Mouse (Mus musculus) myocyte (in vitro differentiated cells): ENCODE results near the gene Tex22. TPM values are rescaled to one million over a fixed set of nuclear protein-coding genes. Genes with fewer than 3 reads are reported as not detected.
A peak's percentile ranks its signal among the peaks of the same experiment; 100 is the strongest.

Experiments used
- H3K27me3 ChIP-seq: one replicate; pipeline ENCODE4 v1.6.1; 2011; ENCODE audit not compliant: control insufficient read depth, insufficient read depth, insufficient read length
- H3K36me3 ChIP-seq: one replicate; pipeline ENCODE4 v1.6.1; 2011; ENCODE audit not compliant: control insufficient read depth, insufficient read depth
- H3K4me2 ChIP-seq: one replicate; pipeline ENCODE4 v1.6.1; 2011; ENCODE audit warnings: low read depth, control low read depth
- H3K4me3 ChIP-seq: one replicate; pipeline ENCODE4 v1.5.1; 2011; ENCODE audit warnings: mild to moderate bottlenecking, control low read depth, moderate library complexity
- H3K79me2 ChIP-seq: one replicate; pipeline ENCODE4 v1.6.1; 2011; ENCODE audit not compliant: control insufficient read depth, insufficient read depth
- H3ac ChIP-seq: one replicate; pipeline ENCODE4 v1.6.1; 2011; ENCODE audit not compliant: control insufficient read depth, insufficient read length
- CEBPB ChIP-seq: IDR thresholded peaks from 2 replicates; pipeline ENCODE4 v1.6.1; 2011; ENCODE audit warnings: mild to moderate bottlenecking, moderate library complexity; ENCODE audit not compliant: poor library complexity, insufficient read depth, severe bottlenecking
- E2F4 ChIP-seq: IDR thresholded peaks from one replicate; pipeline ENCODE4 v1.6.1; 2011; ENCODE audit warnings: mild to moderate bottlenecking, control low read depth, moderate library complexity; ENCODE audit not compliant: insufficient read depth
- MAX ChIP-seq: IDR thresholded peaks from one replicate; pipeline ENCODE4 v1.6.1; 2011; ENCODE audit warnings: low read depth, mild to moderate bottlenecking, control low read depth
- MYOD1 ChIP-seq, 3 experiments: IDR thresholded peaks; one replicate each; pipeline ENCODE4 v1.6.1; 2011; ENCODE audit warnings: control low read depth in 2 of 3, low read depth in 2 of 3, mild to moderate bottlenecking in 2 of 3, moderate library complexity in 1 of 3; ENCODE audit not compliant: insufficient read length in 2 of 3, control insufficient read depth in 1 of 3
- MYOG ChIP-seq, 3 experiments: IDR thresholded peaks; one replicate each; pipeline ENCODE4 v1.6.1; 2011; ENCODE audit warnings: control low read depth in 2 of 3, low read depth in 2 of 3, mild to moderate bottlenecking in 2 of 3; ENCODE audit not compliant: insufficient read length in 2 of 3, control insufficient read depth in 1 of 3, insufficient read depth in 1 of 3
- POLR2A ChIP-seq: IDR thresholded peaks from one replicate; pipeline ENCODE4 v1.6.1; 2011; ENCODE audit warnings: low read depth, mild to moderate bottlenecking, control low read depth, moderate library complexity; ENCODE audit not compliant: insufficient read length
- POLR2AphosphoS2 ChIP-seq: IDR thresholded peaks from one replicate; pipeline ENCODE4 v1.6.1; 2011; ENCODE audit warnings: low read depth, control low read depth; ENCODE audit not compliant: insufficient read length
- REST ChIP-seq: IDR thresholded peaks from one replicate; pipeline ENCODE4 v1.6.1; 2011; ENCODE audit warnings: mild to moderate bottlenecking, control low read depth, moderate library complexity; ENCODE audit not compliant: insufficient read depth, insufficient read length
- SRF ChIP-seq: IDR thresholded peaks from one replicate; pipeline ENCODE4 v1.6.1; 2011; ENCODE audit warnings: low read depth; ENCODE audit not compliant: control insufficient read depth, insufficient read length
- TCF12 ChIP-seq: IDR thresholded peaks from one replicate; pipeline ENCODE4 v1.6.1; 2011; ENCODE audit warnings: mild to moderate bottlenecking, control low read depth; ENCODE audit not compliant: poor library complexity, insufficient read depth, severe bottlenecking
- TCF3 ChIP-seq: IDR thresholded peaks from one replicate; pipeline ENCODE4 v1.6.1; 2011; ENCODE audit warnings: low read depth, control low read depth; ENCODE audit not compliant: insufficient read length
- USF1 ChIP-seq: IDR thresholded peaks from one replicate; pipeline ENCODE4 v1.6.1; 2011; ENCODE audit warnings: low read depth, mild to moderate bottlenecking, control low read depth, moderate library complexity
- polyA plus RNA-seq: library from polyadenylated mRNA; unstranded; fragments of >200 nt; fragmentation: generic; extraction: Trizol; gene quantifications from one replicate; pipeline ENCODE4 v1.2.1, GENCODE M21; 2012; ENCODE audit warnings: missing spikeins

Gene Tex22
- polyA plus RNA-seq, 1 experiment: 0.11 TPM

DNA sequence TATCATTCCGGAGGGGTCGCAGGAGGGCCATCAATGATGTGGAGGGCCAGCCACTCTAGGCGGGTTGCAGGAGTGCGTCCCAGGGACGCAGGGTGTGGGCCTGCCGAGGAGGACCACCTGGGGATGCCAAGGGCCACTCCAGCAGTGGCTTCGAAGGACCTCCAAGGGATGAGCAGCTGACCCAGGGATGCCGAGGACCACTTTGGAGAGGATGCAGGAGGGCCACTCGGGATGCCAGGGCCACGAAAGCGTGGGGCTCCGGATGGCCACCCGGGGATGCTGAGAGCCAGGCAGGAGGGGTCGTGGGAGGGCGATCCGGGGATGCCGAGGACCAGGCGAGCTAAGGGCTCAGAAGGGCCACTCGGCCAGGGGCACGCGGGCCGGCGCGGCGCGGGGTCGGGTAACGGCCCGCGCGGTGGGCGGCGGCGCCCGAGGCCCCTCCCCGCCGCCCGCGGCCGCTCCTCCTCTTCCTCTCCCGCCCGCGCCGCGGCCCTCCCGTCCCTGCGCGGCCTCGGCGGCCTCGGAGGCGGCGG is 23.5 kb downstream of the Tex22 start, which contains the start of gene Mta1:
Gene Mta1, plus strand, starts transcription at position 530 of the 533 bp plus-strand sequence.
- Histone ChIP-seq H3K79me2 (peaks cover 40% of the 10 kb centered on the region), H3K4me2 (peak within 1 kb of the TSS; percentile 94), H3K27me3 (no peaks in the 10 kb centered on the region), H3K4me3 (peak within 1 kb of the TSS; percentile 32), H3ac (peak within 1 kb of the TSS; percentile 95), H3K36me3 (no peaks in the 10 kb centered on the region)
- TF ChIP-seq E2F4 (no peak), POLR2AphosphoS2 (peak; percentile 69), MAX (no peak), TCF3 (no peak), CEBPB (no peak), SRF (no peak), MYOD1 (IDR thresholded peaks at IDR 0.05; ENCODE audit: control insufficient read depth in 1 of 3, insufficient read length in 2 of 3, low read depth in 2 of 3) (no peak), TCF12 (no peak), REST (no peak), USF1 (no peak), MYOG (IDR thresholded peaks at IDR 0.05; ENCODE audit: control insufficient read depth in 1 of 3, insufficient read depth in 1 of 3, insufficient read length in 2 of 3, low read depth in 2 of 3) (no peak), POLR2A (peak; percentile 84)

DNA sequence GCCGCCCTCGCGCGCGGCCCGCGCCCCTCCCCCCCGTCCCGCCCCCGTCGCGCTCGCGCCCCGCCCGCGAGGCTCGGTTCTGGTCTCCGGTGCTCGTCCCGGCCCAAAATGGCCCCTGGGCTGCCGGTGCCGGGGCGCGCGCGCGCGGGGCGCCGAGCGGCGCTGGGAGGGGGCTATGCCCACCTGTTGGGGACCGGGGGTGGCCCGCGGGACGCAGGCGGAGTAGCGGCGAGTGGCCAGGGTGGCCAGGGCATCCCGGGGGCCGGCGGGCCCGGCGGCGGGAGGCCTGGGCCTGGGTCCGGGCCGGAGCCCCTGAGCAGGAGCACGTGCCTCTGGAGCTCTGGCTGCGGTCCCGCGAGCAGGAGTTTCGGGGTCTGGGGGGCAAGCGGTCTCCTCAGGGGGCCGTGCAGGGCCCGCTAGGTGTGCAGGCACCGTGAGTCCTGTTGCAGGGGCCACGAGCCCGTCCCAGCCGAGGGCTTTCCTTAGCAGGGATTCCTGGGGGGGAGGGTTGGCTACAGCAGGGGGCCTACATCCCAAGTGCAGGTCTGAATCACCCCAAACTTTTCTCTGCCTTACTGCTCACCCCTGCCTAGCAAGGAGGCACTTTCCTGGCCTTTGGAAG is 24.3 kb downstream of the Tex22 start:
- Histone ChIP-seq H3ac (peak overlapping the region; percentile 95), H3K4me2 (peak overlapping the region; percentile 94)
- TF ChIP-seq SRF (no peak), POLR2A (no peak), CEBPB (no peak), E2F4 (no peak), MAX (no peak), USF1 (no peak), REST (no peak), MYOG (IDR thresholded peaks at IDR 0.05; ENCODE audit: control insufficient read depth in 1 of 3, insufficient read depth in 1 of 3, insufficient read length in 2 of 3, low read depth in 2 of 3) (no peak), MYOD1 (IDR thresholded peaks at IDR 0.05; ENCODE audit: control insufficient read depth in 1 of 3, insufficient read length in 2 of 3, low read depth in 2 of 3) (no peak), TCF12 (no peak), POLR2AphosphoS2 (no peak), TCF3 (no peak)

DNA sequence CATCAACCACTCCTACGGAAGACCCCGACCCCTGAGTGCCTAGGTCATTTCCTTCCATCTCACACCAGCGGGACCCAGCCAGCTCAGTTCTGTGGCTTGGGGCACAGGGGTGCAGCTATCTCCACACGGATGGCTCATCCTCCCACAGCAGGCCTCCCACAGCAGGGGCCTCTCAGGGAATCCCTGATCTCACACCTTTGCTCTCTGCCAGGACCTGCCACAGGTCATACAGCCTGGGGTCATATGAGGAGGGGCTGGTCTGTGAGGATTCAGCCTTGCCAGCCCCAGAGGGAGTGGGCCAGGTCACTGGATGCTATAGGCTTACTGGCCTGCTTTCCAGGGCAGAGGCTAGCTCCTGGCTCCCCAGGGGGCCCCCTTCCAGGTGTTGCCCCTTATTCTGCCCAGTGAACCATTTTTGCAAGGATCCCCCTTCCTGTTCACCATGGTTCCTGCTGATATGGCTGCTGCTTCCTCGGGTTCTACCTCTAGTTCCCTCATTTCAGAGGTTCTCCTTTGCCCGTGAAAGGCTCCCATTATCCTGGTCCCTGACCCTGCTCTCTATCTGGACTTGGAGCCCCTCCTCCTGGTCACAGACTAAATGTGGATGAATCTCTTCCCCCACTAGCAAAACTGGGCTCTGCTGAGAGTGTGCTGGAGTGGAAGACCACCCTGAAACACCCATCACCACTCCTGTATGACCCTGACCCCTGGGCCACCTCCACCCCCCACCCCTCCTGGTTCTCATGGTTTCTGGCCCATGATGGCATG is 25.4 kb downstream of the Tex22 start:
- H3ac ChIP-seq: peak overlapping the region; percentile 95
- H3K79me2 ChIP-seq: peaks cover 59% of the 10 kb centered on the region
- TF ChIP-seq MAX (no peak), POLR2A (no peak), MYOD1 (IDR thresholded peaks at IDR 0.05; ENCODE audit: control insufficient read depth in 1 of 3, insufficient read length in 2 of 3, low read depth in 2 of 3) (no peak)
- no peaks in the 10 kb centered on the region for H3K27me3 ChIP-seq
- no peaks in the 10 kb centered on the region for H3K36me3 ChIP-seq
- H3K4me2 ChIP-seq: peak overlapping the region; percentile 94
- H3K4me3 ChIP-seq: peak overlapping the region; percentile 32

More for the DNA sequence above, 24.3 kb downstream of the Tex22 start:
- H3K79me2 ChIP-seq: peaks cover 49% of the 10 kb centered on the region
- no peaks in the 10 kb centered on the region for H3K36me3 ChIP-seq
- peak overlapping the region; percentile 32 for H3K4me3 ChIP-seq
- H3K27me3 ChIP-seq: no peaks in the 10 kb centered on the region

DNA sequence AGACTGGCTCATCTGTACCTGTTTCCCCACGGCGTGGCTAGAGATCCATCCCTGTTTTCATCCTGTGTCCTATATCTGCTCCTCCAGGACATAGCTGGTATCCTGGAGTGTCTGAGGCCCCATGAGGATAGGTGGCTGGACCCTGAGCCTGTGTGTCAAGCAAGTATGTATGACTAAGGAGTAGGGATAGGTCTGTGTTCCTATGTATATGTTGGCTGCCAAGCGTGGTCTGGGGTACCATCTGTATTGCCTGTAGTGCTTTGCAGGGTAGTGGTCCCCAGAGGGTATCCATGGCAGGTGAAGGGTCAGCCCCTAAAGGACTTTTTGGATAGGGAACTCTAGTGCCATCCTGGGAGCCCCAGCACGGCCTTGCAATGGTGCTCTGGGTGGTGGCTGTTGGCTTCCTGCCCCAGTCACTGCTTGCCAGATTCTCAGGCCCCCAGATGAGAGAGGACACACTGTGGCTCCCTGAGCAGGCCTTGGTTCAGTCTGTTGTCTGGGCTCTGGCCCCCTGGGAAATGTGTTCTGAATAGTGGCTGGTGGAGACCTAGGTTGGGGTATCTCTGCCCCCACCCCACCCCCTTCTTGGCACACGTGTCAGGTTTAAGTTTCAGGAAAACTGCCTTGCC is 26.3 kb downstream of the Tex22 start:
- H3K36me3 ChIP-seq: no peaks in the 10 kb centered on the region
- TF ChIP-seq TCF3 (no peak), MAX (no peak), POLR2AphosphoS2 (no peak), MYOD1 (IDR thresholded peaks at IDR 0.05; ENCODE audit: control insufficient read depth in 1 of 3, insufficient read length in 2 of 3, low read depth in 2 of 3) (no peak), CEBPB (no peak), MYOG (IDR thresholded peaks at IDR 0.05; ENCODE audit: control insufficient read depth in 1 of 3, insufficient read depth in 1 of 3, insufficient read length in 2 of 3, low read depth in 2 of 3) (no peak), REST (no peak), POLR2A (no peak), TCF12 (no peak), USF1 (no peak), E2F4 (no peak), SRF (no peak)
- H3K27me3 ChIP-seq: no peaks in the 10 kb centered on the region
- H3K4me3 ChIP-seq: peak overlapping the region; percentile 32
- no peak overlapping the region for H3ac ChIP-seq
- H3K79me2 ChIP-seq: peaks cover 68% of the 10 kb centered on the region
- peak overlapping the region; percentile 18 for H3K4me2 ChIP-seq
